Mouse (Mus musculus) splenic B cell, adult 2 months (primary cell): ENCODE results near the gene Ubash3b.
A peak's percentile ranks its signal among the peaks of the same experiment; 100 is the strongest.

Experiments used
- DNase-seq: peaks from one replicate; pipeline ENCODE4 v3.0.0-alpha.2; 2011; ENCODE audit warnings: low read depth, low spot score
- H3K27me3 ChIP-seq: 2 replicates; pipeline ENCODE4 v1.6.1; 2012; ENCODE audit warnings: mild to moderate bottlenecking, low read length, moderate library complexity, mixed read lengths; ENCODE audit not compliant: control insufficient read depth, poor library complexity, insufficient read depth, severe bottlenecking
- H3K36me3 ChIP-seq: 2 replicates; pipeline ENCODE4 v1.6.1; 2012; ENCODE audit warnings: mild to moderate bottlenecking, low read length, moderate library complexity, mixed read lengths; ENCODE audit not compliant: control insufficient read depth, poor library complexity, insufficient read depth, severe bottlenecking

Gene Ubash3b

GRCm38 (mm10) chr9:41156006-41156719 lies 5.3 kb downstream of the Ubash3b start:
- DNase-seq, result no peak
- no peaks in the 10 kb centered on the region for H3K27me3 ChIP-seq

DNA sequence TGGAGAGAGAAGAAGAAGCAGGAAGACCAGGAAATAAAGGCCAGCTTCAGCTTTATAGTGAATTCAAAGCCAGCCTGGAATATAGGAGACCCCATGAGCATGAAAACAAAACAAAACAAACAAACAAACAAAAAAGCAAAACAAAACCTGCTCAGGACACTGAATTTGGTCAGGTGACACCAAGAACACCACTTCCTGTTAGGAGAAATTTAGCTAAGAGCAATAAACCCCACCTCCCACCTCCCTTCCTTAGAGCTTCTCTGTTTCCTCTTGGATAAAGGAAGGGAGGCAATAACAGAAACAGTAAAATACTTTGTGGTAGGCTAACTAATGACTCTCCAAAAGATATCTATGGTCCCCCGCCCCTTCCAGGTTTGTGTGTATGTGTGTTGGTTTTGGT lies 7.5 kb downstream of the Ubash3b start:
- Histone ChIP-seq H3K27me3 (no peaks in the 10 kb centered on the region), H3K36me3 (no peaks in the 10 kb centered on the region)
- DNase-seq, result no peak

More at GRCm38 (mm10) chr9:41156006-41156719, 5.3 kb downstream of the Ubash3b start:
- H3K36me3 ChIP-seq, result no peaks in the 10 kb centered on the region

GRCm38 (mm10) chr9:41153050-41153449 lies 8.4 kb downstream of the Ubash3b start:
- H3K36me3 ChIP-seq, result no peaks in the 10 kb centered on the region
- DNase-seq, result peak; percentile 16

DNA sequence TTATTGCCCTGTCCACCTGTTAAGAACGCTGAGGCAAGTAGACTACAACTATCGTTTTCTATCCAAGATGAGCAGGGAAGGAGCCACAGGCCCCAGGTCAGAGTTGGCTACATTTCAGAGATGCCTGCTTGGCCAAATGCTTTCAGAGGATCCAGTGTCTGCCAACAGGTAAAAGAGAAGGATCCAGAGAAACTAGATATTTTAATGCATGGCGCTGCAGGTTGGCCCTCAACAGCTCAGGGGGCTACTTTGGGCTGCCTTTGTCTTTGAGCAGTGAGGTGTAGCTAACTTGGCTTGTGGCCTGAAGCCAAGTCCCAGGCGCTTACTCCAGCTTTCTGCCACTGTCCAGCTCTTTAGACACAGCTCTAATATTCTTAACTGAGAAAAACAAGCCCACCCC lies 10.0 kb downstream of the Ubash3b start:
- Histone ChIP-seq H3K36me3 (no peaks in the 10 kb centered on the region), H3K27me3 (no peaks in the 10 kb centered on the region)
- DNase-seq, result no peak

More at GRCm38 (mm10) chr9:41153050-41153449, 8.4 kb downstream of the Ubash3b start:
- no peaks in the 10 kb centered on the region for H3K27me3 ChIP-seq

- H3K36me3 ChIP-seq, result no peaks in the 10 kb centered on the region
- no peaks in the 10 kb centered on the region for H3K27me3 ChIP-seq
- DNase-seq, result no peak
Measured at GRCm38 (mm10) chr9:41149896-41150295, 11.6 kb downstream of the Ubash3b start.

DNA sequence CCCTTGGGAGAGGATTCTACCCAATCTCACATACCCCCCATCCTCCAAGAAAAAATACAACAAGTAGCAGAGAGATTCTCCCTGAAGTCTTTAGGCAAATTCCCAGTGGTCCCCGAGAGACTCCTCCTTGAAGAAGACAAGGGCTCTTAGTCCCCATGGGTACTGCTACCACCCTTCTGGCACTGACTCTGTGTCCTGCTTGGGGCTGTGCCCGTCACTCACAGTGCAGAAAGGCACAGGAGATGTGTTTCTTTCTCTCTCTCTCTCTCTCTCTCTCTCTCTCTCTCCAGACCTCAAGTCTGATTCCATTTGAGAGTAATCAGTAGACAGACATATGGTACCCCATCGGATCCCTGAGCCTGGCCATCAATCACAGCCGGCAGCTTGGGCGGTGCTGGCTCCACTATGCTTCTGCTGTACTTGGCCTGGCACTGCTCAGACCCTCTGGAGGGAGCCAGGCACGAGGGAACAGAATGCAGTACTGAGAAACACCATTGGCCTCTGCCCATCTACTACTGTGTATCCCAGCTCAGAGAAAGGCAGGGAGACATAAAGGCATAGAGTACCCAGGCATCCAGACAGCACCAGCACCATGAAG lies 12.3 kb downstream of the Ubash3b start:
- H3K36me3 ChIP-seq, result no peaks in the 10 kb centered on the region
- DNase-seq, result no peak

GRCm38 (mm10) chr9:41148600-41148999 lies 12.9 kb downstream of the Ubash3b start:
- H3K27me3 ChIP-seq, result no peaks in the 10 kb centered on the region
- no peak for DNase-seq
- no peaks in the 10 kb centered on the region for H3K36me3 ChIP-seq

More for the DNA sequence above, 12.3 kb downstream of the Ubash3b start:
- H3K27me3 ChIP-seq, result no peaks in the 10 kb centered on the region

DNA sequence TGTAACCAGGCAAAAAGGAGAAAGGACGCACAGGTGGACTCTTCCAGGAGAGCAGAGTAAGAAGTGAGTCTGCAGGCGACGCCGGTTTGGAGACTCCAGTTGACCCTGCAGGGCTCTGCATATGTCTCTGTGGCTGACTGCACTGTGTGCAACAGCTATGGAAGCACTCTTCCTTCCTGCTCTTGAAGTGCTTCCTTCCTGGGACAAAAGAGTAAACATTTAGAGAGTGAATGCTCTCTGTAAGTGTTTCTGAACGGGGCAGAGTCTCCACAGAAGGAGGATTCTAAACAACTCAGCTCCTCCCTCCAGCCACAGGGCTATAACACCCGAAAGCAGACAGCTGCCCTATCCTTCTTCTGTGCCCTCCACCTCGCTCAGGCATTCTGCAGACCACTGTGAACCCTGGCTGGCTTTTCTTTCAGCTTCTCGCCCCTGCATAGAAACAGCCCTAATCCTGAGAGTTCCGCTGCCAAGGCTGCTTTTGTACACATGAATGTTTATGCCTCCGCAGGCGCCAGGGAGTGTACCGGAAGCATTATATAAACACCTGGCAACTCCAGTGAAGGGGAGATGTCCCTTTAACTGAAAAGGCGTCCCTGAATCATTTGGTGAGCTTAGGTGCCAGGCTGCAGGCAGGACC lies 14.2 kb downstream of the Ubash3b start:
- no peaks in the 10 kb centered on the region for H3K27me3 ChIP-seq
- no peak for DNase-seq
- H3K36me3 ChIP-seq, result no peaks in the 10 kb centered on the region

- Histone ChIP-seq H3K27me3 (no peaks in the 10 kb centered on the region), H3K36me3 (no peaks in the 10 kb centered on the region)
- no peak for DNase-seq
Measured at GRCm38 (mm10) chr9:41143825-41144224, 17.7 kb downstream of the Ubash3b start.

DNA sequence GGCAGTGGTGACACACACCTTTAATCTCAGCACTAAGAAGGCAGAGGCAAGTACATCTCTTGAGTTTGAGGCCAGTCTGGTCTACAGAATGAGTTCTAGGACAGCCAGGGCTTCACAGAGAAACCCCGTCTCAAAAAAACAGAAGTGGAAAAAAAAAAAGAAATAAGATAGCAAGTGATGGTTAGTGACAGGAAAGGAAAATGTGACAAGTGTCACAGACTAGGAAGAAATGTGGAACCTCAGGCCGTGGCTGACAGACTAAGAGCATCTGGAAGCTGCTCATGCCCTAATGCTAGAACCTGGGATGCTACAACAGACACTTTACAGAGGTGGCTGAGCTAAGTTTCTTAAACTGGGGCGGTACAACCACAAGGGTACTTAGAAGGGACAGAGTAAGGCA lies 18.4 kb downstream of the Ubash3b start:
- Histone ChIP-seq H3K27me3 (no peaks in the 10 kb centered on the region), H3K36me3 (no peaks in the 10 kb centered on the region)
- DNase-seq, result peak; percentile 45

- H3K27me3 ChIP-seq, result no peaks in the 10 kb centered on the region
- H3K36me3 ChIP-seq, result no peaks in the 10 kb centered on the region
- peak; percentile 44 for DNase-seq
Measured at GRCm38 (mm10) chr9:41141026-41141425, 20.5 kb downstream of the Ubash3b start.

DNA sequence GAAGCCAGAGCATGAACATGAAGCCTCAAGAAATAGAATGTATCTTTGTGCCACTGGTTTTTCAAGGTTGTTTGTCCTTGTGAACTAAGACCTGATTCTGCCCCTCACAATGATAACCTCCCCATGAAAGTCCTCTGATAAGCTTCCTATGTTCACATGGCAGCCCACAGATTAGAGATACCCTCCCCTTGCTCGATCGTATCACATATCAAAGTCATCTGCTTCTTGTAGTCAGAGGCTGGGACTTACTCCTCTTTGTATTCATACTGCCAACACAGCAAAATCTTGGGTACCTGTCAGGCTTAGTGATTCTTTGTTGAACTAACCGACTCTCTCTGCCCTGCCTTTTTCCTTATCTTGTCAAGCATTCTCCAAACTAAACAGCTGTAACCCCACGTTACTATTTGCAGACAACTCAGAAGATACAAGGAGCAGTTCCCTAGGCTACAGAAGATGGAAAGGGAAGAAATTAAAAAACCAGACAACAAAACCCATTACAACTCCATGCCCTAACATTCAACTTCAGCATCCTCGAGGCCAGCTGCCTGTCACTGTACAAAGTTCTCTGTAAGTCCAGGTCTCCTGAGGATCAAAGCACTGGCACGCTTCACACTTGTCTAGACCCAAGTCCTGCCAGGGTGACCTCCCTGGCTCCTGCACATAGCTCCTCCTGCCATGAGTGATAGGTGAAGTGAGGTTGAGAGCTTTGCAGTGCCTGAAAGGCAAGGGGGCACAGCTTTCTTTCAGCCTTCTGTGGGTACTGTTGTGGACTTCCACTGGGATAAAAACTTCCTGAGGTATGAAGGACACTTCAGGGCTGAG lies 22.3 kb downstream of the Ubash3b start:
- Histone ChIP-seq H3K36me3 (no peaks in the 10 kb centered on the region), H3K27me3 (no peaks in the 10 kb centered on the region)
- no peak for DNase-seq

DNA sequence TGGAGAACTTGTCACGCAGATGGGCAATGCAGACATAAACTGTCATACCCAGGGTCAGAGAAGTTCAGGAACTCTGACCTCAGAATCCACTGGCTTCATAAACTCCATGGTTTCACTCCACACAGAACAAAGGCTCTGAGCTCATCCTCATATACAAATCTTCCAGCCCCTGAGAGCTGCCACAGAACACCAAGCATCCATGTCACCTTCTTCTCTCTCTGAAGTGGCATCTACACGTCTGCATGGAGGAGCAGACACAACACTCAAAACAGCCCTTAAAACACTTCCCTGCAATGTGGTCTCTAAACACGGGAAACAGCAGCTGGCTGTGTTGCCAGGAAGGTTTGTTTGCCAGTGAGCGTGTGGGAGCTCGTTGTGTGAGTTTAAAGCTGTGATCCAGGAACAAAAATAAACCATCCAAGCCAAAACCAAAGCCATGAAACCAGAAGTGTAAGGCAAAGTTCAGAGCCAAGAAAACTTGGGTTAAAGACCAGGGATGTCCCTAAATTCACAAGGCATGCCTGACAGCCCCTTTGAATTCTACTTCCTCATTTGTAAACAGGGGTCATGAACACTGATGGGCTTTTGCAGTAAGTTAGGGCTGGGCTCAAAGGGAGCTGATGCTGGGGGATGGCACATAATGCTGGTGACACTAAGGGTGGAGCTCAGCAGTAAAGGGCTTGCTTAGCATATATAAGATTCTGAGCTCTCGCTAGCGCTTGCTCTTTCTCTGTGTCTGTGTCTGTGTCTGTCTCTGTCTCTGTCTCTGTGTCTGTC lies 24.6 kb downstream of the Ubash3b start:
- peak; percentile 62 for DNase-seq
- Histone ChIP-seq H3K36me3 (no peaks in the 10 kb centered on the region), H3K27me3 (no peaks in the 10 kb centered on the region)

- Histone ChIP-seq H3K36me3 (no peaks in the 10 kb centered on the region), H3K27me3 (no peaks in the 10 kb centered on the region)
- no peak for DNase-seq
Measured at GRCm38 (mm10) chr9:41136273-41136672, 25.2 kb downstream of the Ubash3b start.
